Mouse (Mus musculus): ENCODE results near the gene Cdc73. TPM values are rescaled to one million over a fixed set of nuclear protein-coding genes. Genes with fewer than 3 reads are reported as not detected.
"Not testable (repeated sequence)": the region's sequence is repeated elsewhere in the genome, so short reads cannot be mapped to it uniquely, and the experiment has no call there.

Cdc73 gene
- total RNA-seq, 2 experiments from 2014 or later, result 46.0 to 49.2 TPM

GRCm38 (mm10) chr1:143701736-143702135 is 957 bp downstream of the Cdc73 start:
- DNase-seq, result no peak
- intact Hi-C loops (cut with DNase I; ENCODE audit: low total_unique reads), result loop anchor here (5.0 kb wide), 1 partner anchor 36 kb away; no protein-coding TSS in a partner anchor

GRCm38 (mm10) chr1:143684849-143685248 is 17.8 kb downstream of the Cdc73 start:
- DNase-seq, result no peak
- intact Hi-C loops (cut with DNase I; ENCODE audit: low total_unique reads), result no loop called here

- DNase-seq, result peak; percentile 7
Measured at GRCm38 (mm10) chr1:143681108-143681507, 21.6 kb downstream of the Cdc73 start.

GRCm38 (mm10) chr1:143675734-143676361 is 26.8 kb downstream of the Cdc73 start:
- DNase-seq, result no peak
- intact Hi-C loops (cut with DNase I; ENCODE audit: low total_unique reads), result no loop called here

More at GRCm38 (mm10) chr1:143681108-143681507, 21.6 kb downstream of the Cdc73 start:
- intact Hi-C loops (cut with DNase I; ENCODE audit: low total_unique reads), result no loop called here

GRCm38 (mm10) chr1:143664786-143665185 is 37.9 kb downstream of the Cdc73 start:
- intact Hi-C loops (cut with DNase I; ENCODE audit: low total_unique reads); DNase-seq: not testable (repeated sequence)

- no peak for DNase-seq
- intact Hi-C loops (cut with DNase I; ENCODE audit: low total_unique reads), result no loop called here
Measured at GRCm38 (mm10) chr1:143663197-143663596, 39.5 kb downstream of the Cdc73 start.

GRCm38 (mm10) chr1:143653646-143654045 is 49.0 kb downstream of the Cdc73 start:
- no peak for DNase-seq
- intact Hi-C loops (cut with DNase I; ENCODE audit: low total_unique reads), result no loop called here

- intact Hi-C loops (cut with DNase I; ENCODE audit: low total_unique reads), result no loop called here
- no peak for DNase-seq
Measured at GRCm38 (mm10) chr1:143650317-143650716, 52.4 kb downstream of the Cdc73 start.

- DNase-seq, result no peak
- intact Hi-C loops (cut with DNase I; ENCODE audit: low total_unique reads), result no loop called here
Measured at GRCm38 (mm10) chr1:143646219-143646618, 56.5 kb downstream of the Cdc73 start.

GRCm38 (mm10) chr1:143645386-143645785 is 57.3 kb downstream of the Cdc73 start:
- no peak for DNase-seq
- intact Hi-C loops (cut with DNase I; ENCODE audit: low total_unique reads), result no loop called here

- no peak for DNase-seq
Measured at GRCm38 (mm10) chr1:143644221-143644620, 58.5 kb downstream of the Cdc73 start.

GRCm38 (mm10) chr1:143640650-143641407 is 61.9 kb downstream of the Cdc73 start, which contains the start of gene B3galt2:
Gene B3galt2 (plus strand): TSS chr1:143640664.
- DNase-seq, result no peak
- intact Hi-C loops (cut with DNase I; ENCODE audit: low total_unique reads), result no loop called here

More at GRCm38 (mm10) chr1:143644221-143644620, 58.5 kb downstream of the Cdc73 start:
- intact Hi-C loops (cut with DNase I; ENCODE audit: low total_unique reads), result no loop called here

GRCm38 (mm10) chr1:143632854-143633587 is 69.7 kb downstream of the Cdc73 start:
- intact Hi-C loops (cut with DNase I; ENCODE audit: low total_unique reads), result no loop called here
- no peak for DNase-seq

GRCm38 (mm10) chr1:143632361-143632760 is 70.3 kb downstream of the Cdc73 start:
- intact Hi-C loops (cut with DNase I; ENCODE audit: low total_unique reads), result no loop called here
- no peak for DNase-seq

- intact Hi-C loops (cut with DNase I; ENCODE audit: low total_unique reads), result no loop called here
- DNase-seq, result no peak
Measured at GRCm38 (mm10) chr1:143631337-143631736, 71.4 kb downstream of the Cdc73 start.

GRCm38 (mm10) chr1:143622634-143623033 is 80.1 kb downstream of the Cdc73 start:
- intact Hi-C loops (cut with DNase I; ENCODE audit: low total_unique reads), result no loop called here
- DNase-seq, result no peak

GRCm38 (mm10) chr1:143621930-143622329 is 80.8 kb downstream of the Cdc73 start:
- no peak for DNase-seq
- intact Hi-C loops (cut with DNase I; ENCODE audit: low total_unique reads), result no loop called here

- DNase-seq, result no peak
- intact Hi-C loops (cut with DNase I; ENCODE audit: low total_unique reads), result no loop called here
Measured at GRCm38 (mm10) chr1:143619760-143620159, 82.9 kb downstream of the Cdc73 start.

GRCm38 (mm10) chr1:143612901-143613300 is 89.8 kb downstream of the Cdc73 start:
- no peak for DNase-seq
- intact Hi-C loops (cut with DNase I; ENCODE audit: low total_unique reads), result no loop called here

GRCm38 (mm10) chr1:143608911-143609310 is 93.8 kb downstream of the Cdc73 start:
- intact Hi-C loops (cut with DNase I; ENCODE audit: low total_unique reads), result no loop called here
- DNase-seq, result no peak
